Mouse (Mus musculus) kidney, embryonic 14.5 days (tissue): ENCODE data around the gene Slc22a17. TPM values are rescaled to one million over a fixed set of nuclear protein-coding genes. Genes with fewer than 3 reads are reported as not detected.
"Not testable (repeated sequence)": the region's sequence is repeated elsewhere in the genome, so short reads cannot be mapped to it uniquely, and the experiment has no call there.

Experiments
- ATAC-seq: fragments of 200-750 bp; cut with Nextera tagmentation; 2 replicates; pipeline ENCODE4 v1.8.0; 2017; ENCODE audit warnings: moderate number of reproducible peaks, mild to moderate bottlenecking, moderate TSS enrichment, moderate library complexity; ENCODE audit not compliant: low FRiP score, low TSS enrichment
- H3K27ac ChIP-seq: fragments of 300-500 bp; sonication (generic); 2 replicates; pipeline ENCODE4 v1.5.1; 2014; ENCODE audit warnings: low read depth, mild to moderate bottlenecking, low read length, moderate library complexity, mixed read lengths
- H3K27me3 ChIP-seq: fragments of 300-500 bp; sonication (generic); 2 replicates; pipeline ENCODE4 v1.6.1; 2014; ENCODE audit warnings: mild to moderate bottlenecking, low read length; ENCODE audit not compliant: control insufficient read depth, insufficient read depth
- H3K36me3 ChIP-seq: fragments of 300-500 bp; sonication (generic); 2 replicates; pipeline ENCODE4 v1.6.1; 2014; ENCODE audit warnings: low read length, mixed read lengths; ENCODE audit not compliant: control insufficient read depth, insufficient read depth
- H3K4me1 ChIP-seq: fragments of 300-500 bp; sonication (generic); 2 replicates; pipeline ENCODE4 v1.6.1; 2014; ENCODE audit warnings: low read length, mixed read lengths; ENCODE audit not compliant: control insufficient read depth, insufficient read depth
- H3K4me2 ChIP-seq: fragments of 300-500 bp; sonication (generic); replicated peaks from 2 replicates; pipeline ENCODE4 v1.6.1; 2014; ENCODE audit warnings: low read depth, mild to moderate bottlenecking, low read length
- H3K4me3 ChIP-seq: fragments of 300-500 bp; sonication (generic); 2 replicates; pipeline ENCODE4 v1.5.1; 2014; ENCODE audit warnings: mild to moderate bottlenecking, low read length
- H3K9ac ChIP-seq: fragments of 300-500 bp; sonication (generic); 2 replicates; pipeline ENCODE4 v1.6.1; 2014; ENCODE audit warnings: low read depth, mild to moderate bottlenecking, low read length, moderate library complexity
- H3K9me3 ChIP-seq: fragments of 300-500 bp; sonication (generic); 2 replicates; pipeline ENCODE4 v1.6.1; 2016; ENCODE audit warnings: low read length; ENCODE audit not compliant: control insufficient read depth
- WGBS: fragments of 180-500 bp; shearing (Covaris S2); extraction: QIAGEN DNeasy Blood & Tissue Kit; methylation state at CpG from one replicate; pipeline ENCODE4 v1.1.7; 2014; 5-methylcytosine and 5-hydroxymethylcytosine counted together
- polyA plus RNA-seq: library from polyadenylated mRNA; unstranded; fragments of >200 nt; fragmentation: Nextera tagmentation; extraction: Ambion mirVana; gene quantifications from 2 replicates; pipeline ENCODE4 v1.2.1, GENCODE M21; 2014

Slc22a17 gene
- polyA plus RNA-seq, result 41.0 and 58.9 TPM in 2 replicates

DNA sequence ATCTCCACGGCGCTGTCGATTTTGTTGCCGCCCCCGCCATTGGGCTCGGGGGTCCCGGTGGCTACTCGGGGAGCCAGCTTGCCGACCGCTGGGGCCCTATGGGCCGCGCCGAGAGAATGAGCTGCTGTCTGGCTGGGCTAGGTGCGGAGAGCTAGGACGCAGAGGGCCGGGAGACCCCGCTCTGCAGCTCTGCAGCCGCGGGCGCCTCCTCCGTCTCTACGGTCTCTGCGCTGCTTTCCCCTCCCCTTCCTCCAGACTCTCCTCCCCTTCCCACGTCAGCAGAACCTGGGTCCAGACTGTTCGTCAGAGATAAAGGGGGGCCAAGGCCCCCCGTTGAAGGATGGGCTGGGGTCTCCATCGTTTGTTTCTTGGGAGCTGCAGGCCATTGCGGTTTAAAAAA is at the start of gene Slc22a17:
Gene Slc22a17 (minus strand): TSS at position 247 of the 400 bp plus-strand sequence.
- Histone ChIP-seq H3K9me3 (no peaks in the 10 kb centered on the region), H3K4me3 (peak within 1 kb of the TSS; percentile 95), H3K36me3 (peaks cover 46% of the 10 kb centered on the region), H3K27ac (peak within 1 kb of the TSS; percentile 65; the same call in 1 of the 2 replicates), H3K27me3 (no peaks in the 10 kb centered on the region), H3K9ac (peak within 1 kb of the TSS; percentile 86), H3K4me2 (peak within 1 kb of the TSS; percentile 98), H3K4me1 (peaks cover 6% of the 10 kb centered on the region)
- peak; percentile 91 for ATAC-seq
- 0% methylated on average over 28 of the region's 28 CpGs for WGBS

DNA sequence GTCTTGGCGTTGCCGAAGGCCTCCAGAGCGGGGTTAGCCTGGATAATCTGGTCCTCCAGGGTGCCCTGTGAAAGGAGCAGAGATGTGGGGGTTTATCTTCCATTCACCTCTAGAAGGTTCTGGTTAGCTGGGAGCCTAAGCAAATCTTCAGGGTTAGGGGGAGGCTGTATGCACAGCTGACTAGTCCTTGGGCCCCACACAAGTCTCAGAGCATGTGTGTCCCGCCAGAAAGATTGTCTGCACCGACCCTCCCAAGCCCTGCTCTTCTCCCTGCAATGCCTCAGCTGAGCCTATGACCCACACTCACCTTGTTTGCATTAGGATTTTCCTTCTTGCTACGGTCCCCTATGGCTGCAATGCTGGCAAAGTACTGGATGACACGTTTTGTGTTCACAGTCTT is 49.8 kb upstream of the Slc22a17 start:
- Histone ChIP-seq H3K9ac (no peak overlapping the region), H3K27me3 (no peaks in the 10 kb centered on the region), H3K27ac (no peak overlapping the region), H3K4me1 (no peaks in the 10 kb centered on the region), H3K4me2 (no peak overlapping the region), H3K36me3 (no peaks in the 10 kb centered on the region), H3K4me3 (no peak overlapping the region), H3K9me3 (no peaks in the 10 kb centered on the region)
- no peak for ATAC-seq
- WGBS, result 86% methylated on average over 7 of the region's 7 CpGs

DNA sequence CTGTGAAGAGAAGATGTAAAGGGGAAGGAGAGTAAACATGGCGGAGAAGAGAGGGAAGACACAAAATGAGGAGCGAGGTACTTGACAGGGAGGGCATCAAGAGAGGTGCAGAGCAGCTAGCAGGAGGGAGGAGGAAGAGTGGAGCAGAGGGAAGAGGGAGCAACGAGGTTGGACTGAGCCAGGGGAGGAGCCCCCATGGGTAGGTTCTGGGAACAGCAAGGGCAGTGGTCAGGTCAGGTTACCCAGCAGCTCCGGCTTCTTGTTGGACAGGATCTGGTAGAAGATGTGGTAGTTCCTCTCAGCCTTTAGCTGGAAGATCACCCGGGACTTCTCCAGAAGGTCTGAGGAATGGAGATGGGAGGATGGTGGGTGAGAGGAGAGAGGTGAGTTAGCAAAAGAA is 48.6 kb upstream of the Slc22a17 start:
- no peaks in the 10 kb centered on the region for H3K9me3 ChIP-seq
- WGBS, result 71% methylated on average over 5 of the region's 5 CpGs
- no peak overlapping the region for H3K27ac ChIP-seq
- ATAC-seq, result no peak
- no peak overlapping the region for H3K9ac ChIP-seq
- H3K36me3 ChIP-seq, result no peaks in the 10 kb centered on the region
- H3K4me1 ChIP-seq, result no peaks in the 10 kb centered on the region
- no peak overlapping the region for H3K4me3 ChIP-seq
- no peaks in the 10 kb centered on the region for H3K27me3 ChIP-seq
- no peak overlapping the region for H3K4me2 ChIP-seq

DNA sequence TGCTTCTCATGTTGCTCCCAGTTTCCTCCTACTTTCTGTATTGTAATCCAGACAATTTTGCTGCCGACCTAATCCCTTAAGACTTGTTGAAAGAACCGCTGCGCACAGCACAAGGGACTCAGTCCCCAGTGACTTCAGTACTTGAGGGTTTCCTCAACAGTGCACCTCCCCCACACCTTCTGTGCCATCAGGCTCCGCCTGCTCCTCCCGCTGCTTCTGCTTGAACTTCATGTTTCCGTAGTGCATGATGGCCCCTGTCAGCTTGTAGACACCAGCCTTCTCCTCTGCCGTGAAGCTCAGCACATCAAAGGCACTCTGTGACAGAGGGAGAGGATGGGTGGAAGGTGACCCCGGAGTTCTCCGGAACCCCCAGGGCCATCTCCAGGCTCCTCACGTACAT is 47.8 kb upstream of the Slc22a17 start:
- WGBS, result 65% methylated on average over 10 of the region's 10 CpGs
- no peaks in the 10 kb centered on the region for H3K27me3 ChIP-seq
- ATAC-seq, result no peak
- no peaks in the 10 kb centered on the region for H3K9me3 ChIP-seq
- no peaks in the 10 kb centered on the region for H3K4me1 ChIP-seq
- no peak overlapping the region for H3K9ac ChIP-seq
- no peaks in the 10 kb centered on the region for H3K36me3 ChIP-seq
- no peak overlapping the region for H3K4me3 ChIP-seq
- no peak overlapping the region for H3K27ac ChIP-seq
- no peak overlapping the region for H3K4me2 ChIP-seq

DNA sequence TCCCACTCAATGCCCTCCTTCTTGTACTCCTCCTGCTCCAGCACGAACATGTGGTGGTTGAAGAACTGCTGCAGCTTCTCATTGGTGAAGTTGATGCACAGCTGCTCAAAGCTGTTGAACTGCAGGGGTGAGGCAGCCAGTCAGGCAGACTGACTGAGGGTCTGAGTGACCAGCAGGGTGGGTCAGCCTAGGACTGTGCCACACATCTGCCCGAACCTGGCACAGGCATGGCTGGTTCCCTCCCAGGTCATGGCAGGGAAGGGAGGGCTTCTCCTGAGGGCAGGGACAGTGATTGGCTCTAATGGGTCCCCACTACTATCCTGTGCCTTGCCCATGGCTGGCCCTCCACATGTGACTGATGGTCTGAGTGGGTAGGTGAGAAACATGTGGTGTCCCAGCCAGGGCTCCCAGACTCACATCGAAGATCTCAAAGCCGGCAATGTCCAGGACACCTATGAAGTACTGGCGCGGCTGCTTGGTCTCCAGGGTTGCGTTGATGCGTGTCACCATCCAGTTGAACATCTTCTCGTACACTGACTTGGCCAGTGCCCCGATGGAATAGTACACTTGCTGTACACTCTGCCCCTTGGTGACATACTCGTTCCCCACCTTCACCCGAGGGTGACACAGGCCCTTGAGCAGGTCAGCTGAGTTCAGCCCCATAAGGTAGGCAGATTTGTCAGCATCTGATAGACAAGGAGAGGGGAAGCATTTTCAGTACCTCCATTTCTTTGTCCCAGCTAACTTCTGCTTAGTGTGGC is 47.1 kb upstream of the Slc22a17 start:
- not testable (repeated sequence) for H3K4me2 ChIP-seq, H3K36me3 ChIP-seq, H3K9me3 ChIP-seq, H3K27ac ChIP-seq, H3K27me3 ChIP-seq, H3K4me3 ChIP-seq, H3K9ac ChIP-seq, H3K4me1 ChIP-seq
- peak; percentile 21; the same call in 1 of the 2 replicates for ATAC-seq
- 88% methylated on average over 12 of the region's 12 CpGs for WGBS

DNA sequence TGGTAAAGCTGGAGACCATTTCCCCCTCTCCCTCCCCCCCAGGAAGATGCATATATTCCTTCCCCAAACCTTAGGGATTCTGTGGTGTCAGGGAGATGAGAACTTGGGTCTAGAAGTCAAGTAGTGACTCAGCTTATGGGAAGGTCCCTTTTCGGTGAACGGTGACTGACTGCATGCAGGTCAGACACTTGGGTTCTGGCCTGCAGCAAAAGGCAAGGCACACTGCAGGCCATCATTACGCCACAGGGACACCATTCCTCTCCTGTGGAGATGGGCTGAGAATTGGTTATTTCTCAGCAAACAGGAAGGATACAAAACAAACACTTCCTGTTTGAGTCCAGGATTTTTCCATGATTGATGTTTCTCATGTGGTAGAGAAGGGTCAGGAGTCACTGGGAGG is 46.3 kb upstream of the Slc22a17 start:
- H3K9ac ChIP-seq, result no peak overlapping the region
- no peak overlapping the region for H3K27ac ChIP-seq
- H3K4me1 ChIP-seq, result no peaks in the 10 kb centered on the region
- H3K9me3 ChIP-seq, result no peaks in the 10 kb centered on the region
- H3K36me3 ChIP-seq, result no peaks in the 10 kb centered on the region
- no peak overlapping the region for H3K4me3 ChIP-seq
- no peak for ATAC-seq
- WGBS, result 88% methylated on average over 3 of the region's 3 CpGs
- no peak overlapping the region for H3K4me2 ChIP-seq
- no peaks in the 10 kb centered on the region for H3K27me3 ChIP-seq

DNA sequence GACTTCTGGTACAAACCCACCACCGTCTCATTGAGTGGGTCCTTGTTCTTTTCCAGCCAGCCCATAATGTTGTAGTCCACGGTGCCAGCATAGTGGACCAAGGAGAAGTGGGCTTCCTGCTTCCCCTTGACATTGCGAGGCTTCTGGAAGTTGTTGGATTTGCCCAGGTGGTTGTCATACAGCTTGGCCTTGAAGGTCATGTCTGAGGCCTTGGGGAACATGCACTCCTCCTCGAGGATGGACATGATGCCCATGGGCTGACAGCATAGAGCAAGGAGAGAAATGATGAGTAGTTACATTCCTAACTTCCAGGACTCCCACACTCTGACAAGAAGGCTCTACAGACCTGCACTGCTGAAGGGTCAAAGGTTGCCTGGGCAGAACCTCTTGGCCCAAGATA is 45.6 kb upstream of the Slc22a17 start:
- WGBS, result 86% methylated on average over 4 of the region's 4 CpGs
- H3K4me2 ChIP-seq, result no peak overlapping the region
- H3K27ac ChIP-seq, result no peak overlapping the region
- no peak overlapping the region for H3K9ac ChIP-seq
- H3K36me3 ChIP-seq, result no peaks in the 10 kb centered on the region
- H3K27me3 ChIP-seq, result no peaks in the 10 kb centered on the region
- H3K4me3 ChIP-seq, result no peak overlapping the region
- H3K4me1 ChIP-seq, result no peaks in the 10 kb centered on the region
- no peak for ATAC-seq
- H3K9me3 ChIP-seq, result no peaks in the 10 kb centered on the region

DNA sequence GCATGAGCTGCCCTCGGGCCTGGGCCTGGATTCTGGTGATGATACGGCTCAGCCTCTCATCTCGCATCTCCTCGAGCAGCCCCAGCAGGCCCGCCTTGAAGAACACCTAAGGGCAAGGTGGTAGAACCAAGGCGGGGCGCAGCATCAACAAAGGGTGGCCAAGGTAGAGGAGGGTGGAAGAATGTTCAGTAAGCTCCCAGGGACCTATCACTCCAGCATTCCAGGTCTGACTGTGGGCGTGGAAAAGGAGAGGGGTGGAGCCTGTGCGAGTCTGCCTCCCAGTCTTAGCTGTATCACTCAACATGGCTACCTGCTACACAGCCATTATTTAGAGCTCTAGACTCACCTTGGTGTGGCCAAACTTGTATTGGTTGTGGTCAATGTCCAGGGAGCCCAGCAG is 43.6 kb upstream of the Slc22a17 start:
- Histone ChIP-seq H3K27me3 (no peaks in the 10 kb centered on the region), H3K27ac (no peak overlapping the region), H3K4me3 (no peak overlapping the region), H3K9me3 (no peaks in the 10 kb centered on the region), H3K4me1 (no peaks in the 10 kb centered on the region), H3K4me2 (no peak overlapping the region), H3K36me3 (no peaks in the 10 kb centered on the region), H3K9ac (no peak overlapping the region)
- 83% methylated on average over 9 of the region's 9 CpGs for WGBS
- no peak for ATAC-seq

DNA sequence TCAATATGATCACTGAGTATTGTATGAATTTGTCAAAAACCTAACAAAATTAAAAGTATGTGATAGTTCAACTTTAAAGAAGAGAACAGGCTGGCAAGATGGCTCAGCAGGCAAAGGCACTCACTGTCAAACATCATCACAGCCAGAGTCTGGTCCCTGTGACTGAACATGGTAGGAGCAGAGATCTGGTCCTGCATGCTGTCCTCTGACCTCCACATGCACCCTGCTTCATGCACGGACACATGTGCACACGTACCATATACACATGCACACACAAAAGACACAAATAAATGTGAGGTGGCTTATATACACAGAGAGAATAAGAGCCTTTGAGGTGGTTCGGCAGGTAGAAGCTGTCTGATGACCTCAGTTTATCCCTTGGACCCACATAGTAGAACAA is 42.5 kb upstream of the Slc22a17 start:
- no peak overlapping the region for H3K4me2 ChIP-seq
- WGBS, result 90% methylated on average over 3 of the region's 3 CpGs
- H3K9ac ChIP-seq, result no peak overlapping the region
- no peaks in the 10 kb centered on the region for H3K9me3 ChIP-seq
- no peaks in the 10 kb centered on the region for H3K4me1 ChIP-seq
- H3K27ac ChIP-seq, result no peak overlapping the region
- no peak overlapping the region for H3K4me3 ChIP-seq
- ATAC-seq, result no peak
- H3K27me3 ChIP-seq, result no peaks in the 10 kb centered on the region
- no peaks in the 10 kb centered on the region for H3K36me3 ChIP-seq
